ENCODE assay signal across 7 mouse cellular contexts in genomic region chr12:108403957-108404356, GRCm38 (mm10). TPM values are rescaled to one million over a fixed set of nuclear protein-coding genes. Genes with fewer than 3 reads are reported as not detected.
DNase-seq lines count a peak whose midpoint lies in the region; ATAC-seq and TF ChIP-seq lines count a peak whose summit lies in the region.

No protein-coding gene starts in this region.

- no peak overlapping the region for H3K4me2 ChIP-seq in kidney, postnatal 0 days (ENCODE audit: low read length)
- no peak overlapping the region for H3K4me2 ChIP-seq in myocyte (ENCODE audit: low read depth)

- TF ChIP-seq CTCF in kidney, postnatal 0 days (IDR thresholded peaks at IDR 0.05; ENCODE audit: low read depth): no peak; the same call in 1 of the 2 replicates

- peak; percentile 66 for ATAC-seq in kidney, postnatal 0 days (replicated peaks; ENCODE audit: low FRiP score, low read depth)

- H3K27ac ChIP-seq in kidney, postnatal 0 days: peak overlapping the region; percentile 37; the same call in 1 of the 2 replicates

- peak; percentile 38 for DNase-seq in urinary bladder, postnatal 14 days (ENCODE audit: low spot score)
- no peak for DNase-seq in urinary bladder, adult 2 months (ENCODE audit: low spot score)
- peak; percentile 75 to 77 for DNase-seq in heart, adult 9 months (ENCODE audit: low spot score in 2 of 2)
- DNase-seq in kidney, postnatal 0 days (ENCODE audit: low spot score): peak; percentile 90
- DNase-seq in spleen, adult 12 weeks (ENCODE audit: low spot score): no peak
- DNase-seq in layer of hippocampus, postnatal 14 days (ENCODE audit: low spot score in 2 of 2): no peak

- H3K9ac ChIP-seq in kidney, postnatal 0 days (ENCODE audit: low read depth, low read length): no peak overlapping the region

- no peak overlapping the region for H3ac ChIP-seq in myocyte (ENCODE audit: control insufficient read depth, insufficient read length)

- no peaks in the 10 kb centered on the region for H3K27me3 ChIP-seq in kidney, postnatal 0 days (ENCODE audit: insufficient read depth, low read length)
- no peaks in the 10 kb centered on the region for H3K27me3 ChIP-seq in myocyte (ENCODE audit: control insufficient read depth, insufficient read depth, insufficient read length)

- no peaks in the 10 kb centered on the region for H3K4me1 ChIP-seq in kidney, postnatal 0 days (replicated peaks; ENCODE audit: insufficient read depth, low read length)

- no peak overlapping the region for H3K4me3 ChIP-seq in kidney, postnatal 0 days (replicated peaks; ENCODE audit: low read depth, low read length)
- no peak overlapping the region for H3K4me3 ChIP-seq in myocyte

- H3K9me3 ChIP-seq in kidney, postnatal 0 days (replicated peaks; ENCODE audit: low read length): no peaks in the 10 kb centered on the region

- no peaks in the 10 kb centered on the region for H3K79me2 ChIP-seq in myocyte (ENCODE audit: control insufficient read depth, insufficient read depth)

- TF ChIP-seq POLR2A in myocyte (IDR thresholded peaks at IDR 0.05; ENCODE audit: insufficient read length, low read depth): no peak

- H3K36me3 ChIP-seq in kidney, postnatal 0 days (ENCODE audit: insufficient read depth, low read length): no peaks in the 10 kb centered on the region
- H3K36me3 ChIP-seq in myocyte (ENCODE audit: control insufficient read depth, insufficient read depth): no peaks in the 10 kb centered on the region

- WGBS in kidney, postnatal 0 days: 44% methylated on average over 6 of the region's 6 CpGs

TF ChIP-seq in myocyte, 11 proteins besides CTCF, POLR2A, EP300 and RAD21:
- TF ChIP-seq TCF3 (IDR thresholded peaks at IDR 0.05; ENCODE audit: insufficient read length, low read depth) (no peak), CEBPB (IDR thresholded peaks at IDR 0.05; ENCODE audit: insufficient read depth, poor library complexity, severe bottlenecking) (peak; percentile 36; the same call in 1 of the 2 replicates)

RNA-seq across cellular contexts. Expression of gene Eml1, which starts 33.2 kb away (rescaled TPM):
- polyA plus RNA-seq in urinary bladder, adult 2 months (2012; rRNA removed): 182 and 223 TPM in 2 replicates
- 39.0 and 42.0 TPM in 2 replicates for polyA plus RNA-seq in kidney, postnatal 0 days (2015; fragmentation: Nextera tagmentation; extraction: Ambion mirVana)
- polyA plus RNA-seq in myocyte (2012; fragmentation: generic; extraction: Trizol): 33.4 TPM
- total RNA-seq in layer of hippocampus, postnatal 14 days (2021): 10 to 100 TPM; 55.0 to 55.4 TPM

Comparison
In these comparisons a context has a peak if more than half of its experiments do, and no peak if none do; other contexts are left out.
1. DNase-seq: peak in urinary bladder, postnatal 14 days (single experiment), heart, adult 9 months (2 of 2) and kidney, postnatal 0 days (single experiment); none in urinary bladder, adult 2 months (single experiment), spleen, adult 12 weeks (single experiment) and layer of hippocampus, postnatal 14 days (0 of 2).